ENCODE assay signal across 8 mouse cellular contexts in genomic region chr5:120588569-120589094, GRCm38 (mm10). TPM values are rescaled to one million over a fixed set of nuclear protein-coding genes. Genes with fewer than 3 reads are reported as not detected.
A peak's percentile ranks its signal among the peaks of the same experiment; 100 is the strongest.
DNase-seq lines count a peak whose midpoint lies in the region; ATAC-seq and TF ChIP-seq lines count a peak whose summit lies in the region.

Gene Tpcn1, minus strand, starts transcription at chr5:120588673.
Gene Iqcd, plus strand, starts transcription at chr5:120589016.

- no peak within 1 kb of the TSS for H3K27ac ChIP-seq in ES-E14 (ENCODE audit: insufficient read depth, low read depth, low read length, poor library complexity, severe bottlenecking)
- H3K27ac ChIP-seq in forebrain, embryonic 16.5 days (ENCODE audit: low read length) = peak within 1 kb of the TSS; percentile 80
- H3K27ac ChIP-seq in lung, embryonic 15.5 days = peak within 1 kb of the TSS; percentile 72

- H3K27me3 ChIP-seq in forebrain, embryonic 16.5 days (replicated peaks; ENCODE audit: control insufficient read depth, insufficient read depth, low read length) = no peaks in the 10 kb centered on the region
- no peaks in the 10 kb centered on the region for H3K27me3 ChIP-seq in lung, embryonic 15.5 days

- peak within 1 kb of the TSS; percentile 97 for H3K4me2 ChIP-seq in forebrain, embryonic 16.5 days (ENCODE audit: low read length)
- H3K4me2 ChIP-seq in lung, embryonic 15.5 days = peak within 1 kb of the TSS; percentile 96

- H3K4me1 ChIP-seq in ES-E14 (ENCODE audit: control insufficient read depth in 2 of 2, insufficient read depth in 2 of 2, low read length in 2 of 2, poor library complexity in 1 of 2) = peaks cover 0 to 13% of the 10 kb centered on the region in 2 experiments; a peak in 3 of 4 replicates
- H3K4me1 ChIP-seq in forebrain, embryonic 16.5 days (replicated peaks; ENCODE audit: control insufficient read depth, insufficient read depth, low read length) = peaks cover 20% of the 10 kb centered on the region
- H3K4me1 ChIP-seq in lung, embryonic 15.5 days = peaks cover 35% of the 10 kb centered on the region

- peak; percentile 98 for ATAC-seq in forebrain, embryonic 16.5 days
- peak; percentile 98 for ATAC-seq in lung, embryonic 15.5 days (ENCODE audit: borderline replicate concordance, extremely low read depth, low FRiP score, low TSS enrichment)

- H3K4me3 ChIP-seq in ES-E14 (ENCODE audit: insufficient read depth in 1 of 2, low read depth in 1 of 2, low read length in 2 of 2, poor library complexity in 1 of 2, severe bottlenecking in 1 of 2) = peak within 1 kb of the TSS; percentile 87 to 98
- H3K4me3 ChIP-seq in forebrain, embryonic 16.5 days (replicated peaks; ENCODE audit: low read length) = peak within 1 kb of the TSS; percentile 80
- peak within 1 kb of the TSS; percentile 97 for H3K4me3 ChIP-seq in lung, embryonic 15.5 days

- no peaks in the 10 kb centered on the region for H3K9me3 ChIP-seq in ES-E14 (ENCODE audit: control insufficient read depth, insufficient read depth, low read depth, low read length)
- no peaks in the 10 kb centered on the region for H3K9me3 ChIP-seq in forebrain, embryonic 16.5 days (ENCODE audit: control insufficient read depth, low read length)
- no peaks in the 10 kb centered on the region for H3K9me3 ChIP-seq in lung, embryonic 15.5 days

- in situ Hi-C loops in ES-E14 (cut with MboI; ENCODE audit: low sequenced_read_pairs in 2 of 2, unreplicated experiment in 2 of 2) = no loop called here

- no peaks in the 10 kb centered on the region for H3K36me3 ChIP-seq in ES-E14 (ENCODE audit: control insufficient read depth, insufficient read depth, low read length, poor library complexity, severe bottlenecking)
- no peaks in the 10 kb centered on the region for H3K36me3 ChIP-seq in forebrain, embryonic 16.5 days (ENCODE audit: control insufficient read depth, insufficient read depth)
- H3K36me3 ChIP-seq in lung, embryonic 15.5 days = peaks cover under 1% of the 10 kb centered on the region

- DNase-seq in ES-E14 (ENCODE audit: low read depth, low spot score) = peak; percentile 99
- DNase-seq in cerebellum, adult 11-12 months = peak; percentile 98
- DNase-seq in heart, postnatal 4 days = peak; percentile 99
- peak; percentile 98 to 99 for DNase-seq in layer of hippocampus, adult 8-10 months (ENCODE audit: low spot score in 2 of 2)
- DNase-seq in ovary, adult 18-20 months (ENCODE audit: low spot score) = peak; percentile 98
- peak; percentile 100 for DNase-seq in thymus, postnatal 0 days (ENCODE audit: low spot score)

- H3K9ac ChIP-seq in ES-E14 (ENCODE audit: insufficient read depth, low read depth, low read length, poor library complexity, severe bottlenecking) = peak within 1 kb of the TSS; percentile 76
- H3K9ac ChIP-seq in forebrain, embryonic 16.5 days (replicated peaks; ENCODE audit: low read depth, low read length) = peak within 1 kb of the TSS; percentile 88
- peak within 1 kb of the TSS; percentile 85 for H3K9ac ChIP-seq in lung, embryonic 15.5 days

- under 1% methylated on average over 35 of the region's 35 CpGs for whole genome bisulfite sequencing in forebrain, embryonic 16.5 days
- under 1% methylated on average over 35 of the region's 35 CpGs for whole genome bisulfite sequencing in lung, embryonic 15.5 days

TF ChIP-seq in ES-E14, 5 proteins besides CTCF, POLR2A, EP300 and RAD21:
- no peak for TF ChIP-seq ZNF384 (IDR thresholded peaks at IDR 0.05; ENCODE audit: low read depth, low read length)
- TF ChIP-seq CHD2 (IDR thresholded peaks at IDR 0.05; ENCODE audit: low read depth, low read length) = peak; percentile 93
TF ChIP-seq in ES-E14: peak in this region for 1.

RNA-seq across cellular contexts. Expression of gene Tpcn1, which starts in this region (rescaled TPM):
- 14.2 and 14.9 TPM in 2 replicates for total RNA-seq in ES-E14 (2012; rRNA removed)
- polyA plus RNA-seq in forebrain, embryonic 16.5 days (2015; fragmentation: Nextera tagmentation; extraction: Ambion mirVana) = 15.4 and 18.3 TPM in 2 replicates
- total RNA-seq in heart, postnatal 4 days (2021) = 10 to 100 TPM; 31.6 to 34.2 TPM
- 10 to 100 TPM; 38.2 to 43.8 (median 41.1) TPM for total RNA-seq in layer of hippocampus, adult 8-10 months (2022)
- 18.6 and 20.3 TPM in 2 replicates for polyA plus RNA-seq in lung, embryonic 15.5 days (2015; fragmentation: Nextera tagmentation; extraction: Ambion mirVana)
- 33.3 and 48.6 TPM in 2 replicates for polyA plus RNA-seq in thymus, postnatal 0 days (2015; fragmentation: Nextera tagmentation; extraction: Ambion mirVana)

RNA-seq across cellular contexts. Expression of gene Iqcd, which starts in this region (rescaled TPM):
- 0.16 TPM in 1 of 2 replicates, not detected in the other for total RNA-seq in ES-E14 (2012; rRNA removed)
- polyA plus RNA-seq in forebrain, embryonic 16.5 days (2015; fragmentation: Nextera tagmentation; extraction: Ambion mirVana) = 0.98 and 1.0 TPM in 2 replicates
- total RNA-seq in heart, postnatal 4 days (2021) = not detected
- total RNA-seq in layer of hippocampus, adult 8-10 months (2022) = 1 to 10 TPM; 1.2 to 1.6 (median 1.5) TPM
- 0.34 and 0.64 TPM in 2 replicates for polyA plus RNA-seq in lung, embryonic 15.5 days (2015; fragmentation: Nextera tagmentation; extraction: Ambion mirVana)
- polyA plus RNA-seq in thymus, postnatal 0 days (2015; fragmentation: Nextera tagmentation; extraction: Ambion mirVana) = 1.5 and 1.7 TPM in 2 replicates
